Mouse (Mus musculus) cerebellum, postnatal 36 days (tissue): ENCODE data around the gene Olfr221.

Experiments
- DNase-seq, 2 experiments: peaks; one replicate each; pipeline ENCODE4 v3.0.0; 2021 to 2022; ENCODE audit warnings: mixed read lengths in 2 of 2

Gene Olfr221

GRCm38 (mm10) chr14:52003981-52004495 is 38.2 kb downstream of the Olfr221 start:
- DNase-seq = peak in 1 of 2 experiments; percentile 48

GRCm38 (mm10) chr14:51997483-51997882 is 44.8 kb downstream of the Olfr221 start:
- no peak for DNase-seq

GRCm38 (mm10) chr14:51996866-51997265 is 45.4 kb downstream of the Olfr221 start:
- no peak for DNase-seq

GRCm38 (mm10) chr14:51996231-51996841 is 45.9 kb downstream of the Olfr221 start:
- DNase-seq = peak in 1 of 2 experiments; percentile 2

GRCm38 (mm10) chr14:51995219-51995871 is 46.9 kb downstream of the Olfr221 start:
- no peak for DNase-seq

GRCm38 (mm10) chr14:51994453-51994852 is 47.8 kb downstream of the Olfr221 start:
- no peak for DNase-seq

- DNase-seq = no peak
These were observed 52.7 kb downstream of the Olfr221 start for GRCm38 (mm10) chr14:51989461-51989970.

- peak in 1 of 2 experiments; percentile 5 for DNase-seq
These were observed 53.5 kb downstream of the Olfr221 start for GRCm38 (mm10) chr14:51988731-51989130.

GRCm38 (mm10) chr14:51987177-51987576 is 55.1 kb downstream of the Olfr221 start:
- DNase-seq = no peak

- no peak for DNase-seq
These were observed 56.1 kb downstream of the Olfr221 start for GRCm38 (mm10) chr14:51986153-51986505.

- DNase-seq = peak; percentile 55 to 59
These were observed 56.7 kb downstream of the Olfr221 start for GRCm38 (mm10) chr14:51985301-51986152.

- DNase-seq = peak; percentile 54 to 65
These were observed 57.7 kb downstream of the Olfr221 start, which contains the start of gene Arhgef40 for GRCm38 (mm10) chr14:51984247-51985231. Gene Arhgef40 (plus strand): TSS chr14:51984719.
